Mouse (Mus musculus): ENCODE measurements around the gene Alkbh8. TPM values are rescaled to one million over a fixed set of nuclear protein-coding genes. Genes with fewer than 3 reads are reported as not detected.
"Not testable (repeated sequence)": the region's sequence is repeated elsewhere in the genome, so short reads cannot be mapped to it uniquely, and the experiment has no call there.

Gene Alkbh8
- polyA plus RNA-seq, 1 experiment: 0.25 TPM

DNA sequence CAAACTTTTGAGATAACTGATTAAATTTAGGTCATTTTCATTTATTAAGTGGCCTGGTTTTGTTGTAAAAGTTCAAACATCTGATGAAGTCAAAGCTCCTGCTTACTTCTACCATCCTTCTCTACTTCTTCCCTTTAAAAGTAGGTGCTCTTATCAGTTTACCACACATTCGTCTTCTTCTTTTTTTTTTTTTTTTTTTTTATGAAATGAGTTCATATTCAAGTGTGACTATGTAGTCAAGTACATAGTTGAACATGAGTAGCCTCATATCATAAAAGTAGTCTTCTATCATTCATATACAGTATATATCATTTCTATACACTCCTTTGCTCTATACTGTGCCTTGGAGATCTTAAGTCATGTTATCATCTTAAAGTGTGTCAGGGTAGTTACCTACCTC is 11.0 kb downstream of the Alkbh8 start:
- Histone ChIP-seq H3K9me3 (no peaks in the 10 kb centered on the region), H3K4me1 (no peaks in the 10 kb centered on the region), H3K36me3 (replicated peaks; ENCODE audit: low read length) (peaks cover 77% of the 10 kb centered on the region), H3K27me3 (replicated peaks) (no peaks in the 10 kb centered on the region), H3K4me3 (replicated peaks) (no peak overlapping the region)
- TF ChIP-seq GATA1 (IDR thresholded peaks at IDR 0.05; ENCODE audit: borderline replicate concordance, low read length) (no peak), FLI1 (IDR thresholded peaks at IDR 0.05; ENCODE audit: low read length) (no peak)

DNA sequence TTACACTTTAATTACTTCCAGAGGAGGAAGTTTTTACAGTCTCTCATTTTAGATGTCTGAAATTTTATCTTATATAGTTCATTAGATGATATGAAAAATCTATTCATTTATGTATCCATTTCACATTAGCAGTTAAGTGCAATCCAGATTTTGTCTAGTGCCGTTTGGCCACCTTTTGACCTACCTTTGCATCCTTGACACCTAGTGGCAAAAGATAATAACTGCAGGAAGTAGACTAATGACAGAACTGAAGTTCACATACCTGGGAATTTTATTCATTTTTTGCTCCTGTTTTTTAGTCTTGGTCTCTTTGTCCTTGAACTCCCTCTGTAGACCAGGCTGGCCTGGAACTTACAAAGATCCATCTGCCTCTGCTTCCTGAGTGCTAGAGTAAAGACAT is 15.1 kb downstream of the Alkbh8 start:
- Histone ChIP-seq H3K36me3 (replicated peaks; ENCODE audit: low read length) (peaks cover 68% of the 10 kb centered on the region), H3K27me3 (replicated peaks) (no peaks in the 10 kb centered on the region), H3K4me3 (replicated peaks) (no peak overlapping the region), H3K9me3 (no peaks in the 10 kb centered on the region), H3K4me1 (no peaks in the 10 kb centered on the region)
- TF ChIP-seq FLI1 (IDR thresholded peaks at IDR 0.05; ENCODE audit: low read length) (no peak), GATA1 (IDR thresholded peaks at IDR 0.05; ENCODE audit: borderline replicate concordance, low read length) (no peak)

DNA sequence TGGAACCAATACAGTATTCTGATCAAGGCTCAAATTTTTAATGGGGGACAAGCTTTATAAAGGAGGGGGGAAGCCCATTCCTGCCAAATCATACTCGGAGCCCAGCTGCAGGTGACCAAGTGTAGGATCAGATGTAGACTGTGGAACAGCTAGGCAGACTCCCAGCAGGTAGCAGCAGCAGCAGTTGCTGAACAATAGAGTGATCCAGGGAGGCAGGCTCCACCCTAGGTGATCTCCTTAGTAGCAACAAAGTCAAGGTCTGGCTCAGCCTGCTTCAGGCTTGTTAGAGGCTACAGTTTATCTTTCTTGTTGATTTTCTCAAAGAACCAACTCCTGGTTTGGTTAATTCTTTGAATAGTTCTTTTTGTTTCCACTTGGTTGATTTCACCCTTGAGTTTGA is 41.4 kb downstream of the Alkbh8 start:
- H3K36me3 ChIP-seq (replicated peaks; ENCODE audit: low read length): peaks cover 25% of the 10 kb centered on the region

DNA sequence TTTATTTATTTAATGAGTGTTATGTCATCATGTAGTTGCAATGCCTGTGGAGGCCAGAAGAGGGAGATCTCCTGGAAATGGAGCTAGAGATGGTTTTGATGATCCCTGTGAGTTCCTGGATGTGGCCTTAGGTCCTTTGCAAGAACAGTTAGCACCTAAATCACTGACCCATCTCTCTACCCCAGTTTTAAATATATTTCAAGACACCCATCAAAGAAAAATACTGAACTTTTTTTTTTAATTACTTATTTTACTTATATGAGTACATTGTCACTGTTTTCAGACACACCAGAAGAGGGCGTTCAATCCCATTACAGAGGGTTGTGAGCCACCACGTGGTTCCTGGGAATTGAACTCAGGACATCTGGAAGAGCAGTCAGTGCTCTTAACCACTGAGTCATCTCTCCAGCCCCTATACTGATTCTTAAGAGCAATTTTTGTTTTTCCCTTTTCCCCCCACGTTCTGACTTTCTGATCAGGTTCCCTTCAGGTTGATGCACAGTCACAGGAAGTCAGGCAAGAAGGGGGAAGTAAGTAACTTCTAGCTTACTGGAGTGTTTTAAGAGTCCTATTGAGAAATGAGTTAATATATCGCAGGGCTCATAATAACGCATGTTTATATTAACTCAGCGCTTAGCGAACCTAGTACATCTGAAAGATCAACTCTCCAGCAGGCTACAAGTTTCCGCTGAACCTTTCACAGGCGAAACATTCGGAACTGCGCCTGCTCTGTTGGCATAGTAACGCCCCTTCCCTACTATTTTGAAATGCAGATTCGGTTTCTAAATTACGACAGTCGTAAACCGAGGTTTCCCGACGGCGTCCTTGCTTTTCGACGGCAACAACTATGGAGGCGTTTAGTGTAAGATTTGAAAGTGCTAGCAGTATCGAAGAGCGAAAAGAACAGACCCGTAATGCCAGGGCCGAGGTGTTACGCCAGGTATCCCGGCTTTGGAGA is 68.6 kb downstream of the Alkbh8 start, which contains the start of gene Cwf19l2:
Gene Cwf19l2 (plus strand): TSS at position 342 of the 958 bp plus-strand sequence.
- no peaks in the 10 kb centered on the region for H3K9me3 ChIP-seq
- H3K36me3 ChIP-seq (replicated peaks; ENCODE audit: low read length): no peaks in the 10 kb centered on the region
- H3K4me1 ChIP-seq: peaks cover 15% of the 10 kb centered on the region
- no peaks in the 10 kb centered on the region for H3K27me3 ChIP-seq (replicated peaks)
- no peak for TF ChIP-seq FLI1 (IDR thresholded peaks at IDR 0.05; ENCODE audit: low read length)
- no peak for TF ChIP-seq GATA1 (IDR thresholded peaks at IDR 0.05; ENCODE audit: borderline replicate concordance, low read length)
- H3K4me3 ChIP-seq (replicated peaks): peak within 1 kb of the TSS; percentile 94

More for the DNA sequence above, 41.4 kb downstream of the Alkbh8 start:
- H3K4me3 ChIP-seq (replicated peaks); H3K27me3 ChIP-seq (replicated peaks); H3K9me3 ChIP-seq; H3K4me1 ChIP-seq: not testable (repeated sequence)

DNA sequence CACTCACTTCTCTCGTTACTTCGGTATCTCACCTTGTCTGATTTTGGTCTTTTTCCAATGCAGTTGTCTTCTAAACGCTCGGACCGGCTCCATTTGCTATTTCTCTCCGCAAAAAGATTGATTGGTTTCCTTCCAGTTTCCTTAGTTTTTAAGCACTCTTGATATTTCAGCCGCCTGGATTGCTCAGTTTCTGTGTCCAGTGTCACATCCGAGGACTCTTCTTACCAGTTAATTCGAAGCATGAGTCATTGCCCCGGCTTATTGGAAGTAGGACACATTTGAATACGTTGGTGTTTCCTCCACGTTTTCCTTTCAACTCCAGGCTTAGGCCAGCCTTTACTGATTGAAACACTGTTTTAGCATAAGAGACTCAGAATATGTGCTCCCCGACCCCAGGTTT is 69.4 kb downstream of the Alkbh8 start:
- Histone ChIP-seq H3K36me3 (replicated peaks; ENCODE audit: low read length) (no peaks in the 10 kb centered on the region), H3K9me3 (no peaks in the 10 kb centered on the region), H3K4me1 (peaks cover 15% of the 10 kb centered on the region), H3K4me3 (replicated peaks) (peak overlapping the region; percentile 94), H3K27me3 (replicated peaks) (no peaks in the 10 kb centered on the region)
- no peak for TF ChIP-seq GATA1 (IDR thresholded peaks at IDR 0.05; ENCODE audit: borderline replicate concordance, low read length)
- no peak for TF ChIP-seq FLI1 (IDR thresholded peaks at IDR 0.05; ENCODE audit: low read length)

DNA sequence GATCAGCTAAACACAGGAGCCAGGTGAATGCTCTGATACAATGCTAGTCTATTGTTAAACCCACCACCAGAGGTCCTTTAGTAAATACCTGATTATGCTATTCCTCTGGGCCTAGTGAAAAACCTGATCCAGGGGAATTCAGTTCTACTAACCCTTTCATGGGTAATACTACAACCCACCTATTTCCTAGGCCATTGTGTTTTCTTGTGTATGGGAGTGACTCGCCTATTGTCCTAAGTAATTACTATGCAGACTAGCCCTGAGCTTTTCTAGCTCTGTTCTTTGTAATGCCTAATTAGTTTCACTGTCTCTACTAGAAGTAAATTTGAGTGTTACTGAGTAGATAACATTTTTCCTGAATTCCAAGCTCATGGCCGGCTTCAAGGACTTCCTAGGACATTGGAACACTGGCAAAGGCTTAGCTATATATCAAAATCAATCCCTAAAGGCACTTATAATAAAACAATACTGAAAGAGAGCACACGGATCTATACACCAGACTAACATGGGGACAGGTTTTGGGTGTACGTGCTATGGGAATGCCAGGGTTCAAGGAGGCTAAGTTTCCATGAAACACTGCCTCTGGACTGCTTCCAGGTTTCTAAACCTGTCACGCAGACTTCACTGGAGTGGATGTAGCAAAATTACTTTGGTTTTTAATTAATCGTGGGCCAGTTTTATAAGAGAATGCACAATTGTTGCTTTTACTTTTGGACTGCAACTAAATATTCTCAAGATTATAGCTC is 104.8 kb downstream of the Alkbh8 start:
- H3K36me3 ChIP-seq (replicated peaks; ENCODE audit: low read length); H3K27me3 ChIP-seq (replicated peaks); H3K4me3 ChIP-seq (replicated peaks); H3K4me1 ChIP-seq; H3K9me3 ChIP-seq: not testable (repeated sequence)

Other genes with a start within 250 kb of the Alkbh8 start
- 1.3 TPM in 1 of 2 replicates, not detected in the other for gene Cwf19l2, start 68.5 kb downstream of the Alkbh8 start, polyA plus RNA-seq (2012; ENCODE audit: insufficient read depth, low replicate concordance)
- gene Gucy1a2, start 197.6 kb downstream of the Alkbh8 start, polyA plus RNA-seq (2012; ENCODE audit: insufficient read depth, low replicate concordance): not detected in 2 replicates